Mouse (Mus musculus) heart, embryonic 13.5 days (tissue): ENCODE results near the gene Lurap1. TPM values are rescaled to one million over a fixed set of nuclear protein-coding genes. Genes with fewer than 3 reads are reported as not detected.

Source experiments
- ATAC-seq: fragments of 200-750 bp; cut with Nextera tagmentation; 2 replicates; pipeline ENCODE4 v1.8.0; 2017; ENCODE audit warnings: moderate TSS enrichment; ENCODE audit not compliant: insufficient number of reproducible peaks, low FRiP score, low TSS enrichment; ENCODE audit errors: extremely low read depth
- H3K27ac ChIP-seq: fragments of 300-500 bp; sonication (generic); replicated peaks from 2 replicates; pipeline ENCODE4 v1.5.1; 2015; ENCODE audit warnings: moderate library complexity, mild to moderate bottlenecking, inconsistent platforms
- H3K27me3 ChIP-seq: fragments of 300-500 bp; sonication (generic); replicated peaks from 2 replicates; pipeline ENCODE4 v1.6.1; 2015; ENCODE audit warnings: mild to moderate bottlenecking, inconsistent platforms
- H3K36me3 ChIP-seq: fragments of 300-500 bp; sonication (generic); 2 replicates; pipeline ENCODE4 v1.6.1; 2015; ENCODE audit warnings: mild to moderate bottlenecking, inconsistent platforms
- H3K4me1 ChIP-seq: fragments of 300-500 bp; sonication (generic); 2 replicates; pipeline ENCODE4 v1.6.1; 2015; ENCODE audit warnings: inconsistent platforms
- H3K4me2 ChIP-seq: fragments of 300-500 bp; sonication (generic); 2 replicates; pipeline ENCODE4 v1.6.1; 2015; ENCODE audit warnings: inconsistent platforms, mild to moderate bottlenecking, moderate library complexity
- H3K4me3 ChIP-seq: fragments of 300-500 bp; sonication (generic); 2 replicates; pipeline ENCODE4 v1.5.1; 2015; ENCODE audit warnings: moderate library complexity, mild to moderate bottlenecking, inconsistent platforms
- H3K9ac ChIP-seq: fragments of 300-500 bp; sonication (generic); 2 replicates; pipeline ENCODE4 v1.6.1; 2015; ENCODE audit warnings: inconsistent platforms, mild to moderate bottlenecking, moderate library complexity
- H3K9me3 ChIP-seq: fragments of 300-500 bp; sonication (generic); 2 replicates; pipeline ENCODE4 v1.6.1; 2016; ENCODE audit warnings: inconsistent platforms
- WGBS: fragments of 180-500 bp; shearing (Covaris S2); methylation state at CpG from one replicate; pipeline ENCODE4 v1.1.7; 2015; ENCODE audit warnings: mixed read lengths; 5-methylcytosine and 5-hydroxymethylcytosine counted together
- polyA plus RNA-seq: library from polyadenylated mRNA; unstranded; fragments of >200 nt; fragmentation: Nextera tagmentation; extraction: Ambion mirVana; gene quantifications from 2 replicates; pipeline ENCODE4 v1.2.1, GENCODE M21; 2015

The Lurap1 gene
- polyA plus RNA-seq, 1 experiment from 2014 or later: 1.8 TPM

- H3K9me3 ChIP-seq: no peaks in the 10 kb centered on the region
- ATAC-seq: no peak
- no peak overlapping the region for H3K27ac ChIP-seq
- 78% methylated on average over 8 of the region's 8 CpGs for WGBS
- no peak overlapping the region for H3K4me2 ChIP-seq
- no peak overlapping the region for H3K9ac ChIP-seq
- H3K27me3 ChIP-seq: no peaks in the 10 kb centered on the region
- no peaks in the 10 kb centered on the region for H3K4me1 ChIP-seq
- H3K4me3 ChIP-seq: no peak overlapping the region
- peaks cover 99% of the 10 kb centered on the region for H3K36me3 ChIP-seq
Measured at GRCm38 (mm10) chr4:116097211-116097610, 53.9 kb downstream of the Lurap1 start.

GRCm38 (mm10) chr4:116096291-116096690 is 54.8 kb downstream of the Lurap1 start:
- Histone ChIP-seq H3K4me2 (no peak overlapping the region), H3K36me3 (peaks cover 100% of the 10 kb centered on the region), H3K9me3 (no peaks in the 10 kb centered on the region), H3K4me3 (no peak overlapping the region), H3K27ac (no peak overlapping the region), H3K4me1 (no peaks in the 10 kb centered on the region), H3K27me3 (no peaks in the 10 kb centered on the region), H3K9ac (no peak overlapping the region)
- WGBS: 87% methylated on average over 10 of the region's 10 CpGs
- no peak for ATAC-seq

DNA sequence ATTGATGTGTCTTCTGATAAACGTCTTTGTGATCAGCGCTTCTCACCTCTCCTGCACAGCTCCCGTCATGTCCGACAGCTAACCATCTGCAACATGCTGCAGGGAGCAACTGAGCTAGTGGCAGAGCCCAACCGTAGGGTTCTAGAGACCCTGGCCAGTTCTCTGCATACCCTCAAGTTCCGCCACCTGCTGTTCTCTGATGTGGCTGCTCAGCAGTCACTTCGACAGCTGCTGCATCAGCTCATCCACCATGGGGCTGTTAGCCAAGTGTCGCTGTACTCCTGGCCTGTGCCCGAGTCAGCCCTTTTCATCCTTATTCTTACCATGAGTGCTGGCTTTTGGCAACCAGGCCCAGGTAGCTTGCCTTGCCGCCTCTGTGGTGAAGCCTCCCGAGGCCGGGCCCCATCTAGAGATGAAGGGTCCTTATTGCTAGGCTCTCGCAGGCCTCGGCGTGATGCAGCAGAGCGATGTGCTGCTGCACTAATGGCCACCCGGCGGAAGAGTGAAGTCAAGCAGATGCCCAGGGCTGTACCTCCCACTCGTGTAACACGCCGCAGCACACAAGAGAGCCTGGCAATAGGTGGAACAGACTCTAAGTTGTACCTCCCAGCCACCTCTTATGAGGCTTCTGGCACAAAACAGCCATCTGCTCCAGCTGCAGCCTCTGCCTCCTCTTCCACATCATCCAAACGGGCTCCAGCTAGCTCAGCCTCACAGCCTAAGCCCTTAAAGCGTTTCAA is 62.5 kb downstream of the Lurap1 start:
- WGBS: 86% methylated on average over 23 of the region's 23 CpGs

More for the DNA sequence above, 62.5 kb downstream of the Lurap1 start:
- Histone ChIP-seq H3K4me1 (no peaks in the 10 kb centered on the region), H3K27me3 (no peaks in the 10 kb centered on the region), H3K27ac (no peak overlapping the region), H3K36me3 (peaks cover 100% of the 10 kb centered on the region), H3K4me2 (no peak overlapping the region), H3K4me3 (no peak overlapping the region), H3K9me3 (no peaks in the 10 kb centered on the region), H3K9ac (no peak overlapping the region)
- ATAC-seq: no peak

Other genes with a start within 250 kb of the Lurap1 start
- gene Dmbx1, start 211.4 kb downstream of the Lurap1 start, polyA plus RNA-seq: 0.05 TPM in 1 of 2 replicates, not detected in the other
- gene Faah, start 133.4 kb downstream of the Lurap1 start, polyA plus RNA-seq: 1.9 and 2.1 TPM in 2 replicates
- 24.9 and 25.3 TPM in 2 replicates for gene Nsun4, start 97.5 kb downstream of the Lurap1 start, polyA plus RNA-seq
- gene Uqcrh, start 76.3 kb downstream of the Lurap1 start, polyA plus RNA-seq: 925 and 1,094 TPM in 2 replicates
- 49.5 and 52.2 TPM in 2 replicates for gene Lrrc41, start 76.1 kb downstream of the Lurap1 start, polyA plus RNA-seq
- 20.9 and 21.5 TPM in 2 replicates for gene Rad54l, start 27.6 kb downstream of the Lurap1 start, polyA plus RNA-seq
- 56.9 and 61.5 TPM in 2 replicates for gene Pomgnt1, start 27.5 kb downstream of the Lurap1 start, polyA plus RNA-seq
- 0.22 and 0.45 TPM in 2 replicates for gene Tspan1, start 16.3 kb upstream of the Lurap1 start, polyA plus RNA-seq
- gene 1700042G07Rik, start 22.0 kb upstream of the Lurap1 start, polyA plus RNA-seq: not detected in 2 replicates
- gene Gm49337, start 22.0 kb upstream of the Lurap1 start, polyA plus RNA-seq: not detected in 2 replicates
- gene Pik3r3, start 70.3 kb upstream of the Lurap1 start, polyA plus RNA-seq: 12.1 and 14.0 TPM in 2 replicates